Mouse (Mus musculus) brown adipose tissue, adult 24 weeks (tissue): ENCODE measurements around the gene Ppp1r12b. TPM values are rescaled to one million over a fixed set of nuclear protein-coding genes. Genes with fewer than 3 reads are reported as not detected.

Experiments used
- H3K27ac ChIP-seq: fragments of 200-500 bp; replicated peaks from 2 replicates; pipeline ENCODE4 v1.5.1; 2012; ENCODE audit warnings: low read depth, mild to moderate bottlenecking, low read length
- H3K4me1 ChIP-seq: fragments of 200-500 bp; 2 replicates; pipeline ENCODE4 v1.6.1; 2012; ENCODE audit warnings: low read length, mixed read lengths; ENCODE audit not compliant: control insufficient read depth, insufficient read depth, insufficient read length
- H3K4me3 ChIP-seq: fragments of 200-500 bp; 2 replicates; pipeline ENCODE4 v1.5.1; 2012; ENCODE audit warnings: low read depth, mild to moderate bottlenecking, low read length, moderate library complexity; ENCODE audit not compliant: insufficient read depth
- polyA plus RNA-seq: library from polyadenylated mRNA; stranded (reverse); fragments of >200 nt; gene quantifications from 2 replicates; pipeline ENCODE4 v1.2.4, GENCODE M21; 2012; ENCODE audit not compliant: missing spikeins, insufficient read depth, insufficient read length

Ppp1r12b gene
- polyA plus RNA-seq, 1 experiment: 4.8 TPM

GRCm38 (mm10) chr1:134759133-134759532, 196.6 kb downstream of the Ppp1r12b start:
- Histone ChIP-seq H3K27ac (no peak overlapping the region; the same call in 1 of the 2 replicates), H3K4me3 (no peak overlapping the region), H3K4me1 (peaks cover 5% of the 10 kb centered on the region)

GRCm38 (mm10) chr1:134757230-134757629, 198.5 kb downstream of the Ppp1r12b start:
- no peak overlapping the region for H3K27ac ChIP-seq
- no peak overlapping the region for H3K4me3 ChIP-seq
- H3K4me1 ChIP-seq: peaks cover 5% of the 10 kb centered on the region

- Histone ChIP-seq H3K27ac (no peak overlapping the region), H3K4me3 (no peak overlapping the region), H3K4me1 (peaks cover 5% of the 10 kb centered on the region)
Observed at GRCm38 (mm10) chr1:134756190-134756873, 199.4 kb downstream of the Ppp1r12b start.

GRCm38 (mm10) chr1:134755548-134756189, 200.1 kb downstream of the Ppp1r12b start:
- H3K4me1 ChIP-seq: peaks cover 5% of the 10 kb centered on the region
- H3K27ac ChIP-seq: peak overlapping the region; percentile 15; the same call in 1 of the 2 replicates
- H3K4me3 ChIP-seq: no peak overlapping the region

- no peak overlapping the region for H3K4me3 ChIP-seq
- no peak overlapping the region for H3K27ac ChIP-seq
- peaks cover 5% of the 10 kb centered on the region for H3K4me1 ChIP-seq
Observed at GRCm38 (mm10) chr1:134754818-134755217, 200.9 kb downstream of the Ppp1r12b start.

- Histone ChIP-seq H3K4me1 (peaks cover 5% of the 10 kb centered on the region), H3K27ac (0 out of 2 replicates have a peak overlapping the region, but pooled peaks have one; percentile 2), H3K4me3 (no peak overlapping the region)
Observed at GRCm38 (mm10) chr1:134753751-134754630, 201.8 kb downstream of the Ppp1r12b start.

GRCm38 (mm10) chr1:134752447-134752846, 203.3 kb downstream of the Ppp1r12b start:
- H3K27ac ChIP-seq: no peak overlapping the region
- H3K4me1 ChIP-seq: peaks cover 5% of the 10 kb centered on the region
- H3K4me3 ChIP-seq: no peak overlapping the region

GRCm38 (mm10) chr1:134749889-134750288, 205.9 kb downstream of the Ppp1r12b start:
- Histone ChIP-seq H3K27ac (no peak overlapping the region), H3K4me1 (no peaks in the 10 kb centered on the region), H3K4me3 (no peak overlapping the region)

GRCm38 (mm10) chr1:134747236-134748174, 208.2 kb downstream of the Ppp1r12b start:
- H3K4me3 ChIP-seq: no peak overlapping the region
- no peaks in the 10 kb centered on the region for H3K4me1 ChIP-seq
- no peak overlapping the region for H3K27ac ChIP-seq

GRCm38 (mm10) chr1:134745648-134746047, 210.1 kb downstream of the Ppp1r12b start:
- H3K4me3 ChIP-seq: no peak overlapping the region
- H3K4me1 ChIP-seq: no peaks in the 10 kb centered on the region
- no peak overlapping the region for H3K27ac ChIP-seq

- Histone ChIP-seq H3K4me1 (no peaks in the 10 kb centered on the region), H3K4me3 (no peak overlapping the region), H3K27ac (no peak overlapping the region)
Observed at GRCm38 (mm10) chr1:134741946-134742661, 213.6 kb downstream of the Ppp1r12b start.

GRCm38 (mm10) chr1:134741433-134741832, 214.3 kb downstream of the Ppp1r12b start:
- Histone ChIP-seq H3K4me3 (no peak overlapping the region), H3K27ac (no peak overlapping the region), H3K4me1 (no peaks in the 10 kb centered on the region)

- Histone ChIP-seq H3K4me1 (no peaks in the 10 kb centered on the region), H3K27ac (no peak overlapping the region)
Observed at GRCm38 (mm10) chr1:134737463-134737862, 218.3 kb downstream of the Ppp1r12b start.

GRCm38 (mm10) chr1:134733659-134734058, 222.1 kb downstream of the Ppp1r12b start:
- no peak overlapping the region for H3K27ac ChIP-seq
- H3K4me3 ChIP-seq: no peak overlapping the region
- no peaks in the 10 kb centered on the region for H3K4me1 ChIP-seq

More at GRCm38 (mm10) chr1:134737463-134737862, 218.3 kb downstream of the Ppp1r12b start:
- H3K4me3 ChIP-seq: no peak overlapping the region
